In genomic region chr2:153045884-153046299, GRCm38 (mm10) we compare ENCODE assay signal across 8 mouse cellular contexts. TPM values are rescaled to one million over a fixed set of nuclear protein-coding genes. Genes with fewer than 3 reads are reported as not detected.
A peak's percentile ranks its signal among the peaks of the same experiment; 100 is the strongest.
DNase-seq lines count a peak whose midpoint lies in the region; ATAC-seq lines count a peak whose summit lies in the region.

No protein-coding gene starts in this region.

- no peak overlapping the region for H3K4me2 ChIP-seq in heart, embryonic 16.5 days (ENCODE audit: low read depth, low read length)
- H3K4me2 ChIP-seq in forebrain, embryonic 15.5 days (replicated peaks) = no peak overlapping the region
- no peak overlapping the region for H3K4me2 ChIP-seq in intestine, embryonic 16.5 days (ENCODE audit: low read depth, low read length)

- peaks cover 2% of the 10 kb centered on the region; the same call in 1 of the 2 replicates for H3K4me1 ChIP-seq in heart, embryonic 16.5 days (ENCODE audit: control insufficient read depth, insufficient read depth, low read length)
- H3K4me1 ChIP-seq in forebrain, embryonic 15.5 days = peaks cover 80% of the 10 kb centered on the region
- 0 out of 2 replicates have a peak, but pooled peaks cover 4% of the 10 kb centered on the region for H3K4me1 ChIP-seq in intestine, embryonic 16.5 days (ENCODE audit: control insufficient read depth, insufficient read depth, low read length)

- DNase-seq in heart, adult 18-20 months = no peak
- DNase-seq in MN1 (ENCODE audit: low spot score) = peak; percentile 53
- DNase-seq in left cerebral cortex, postnatal 36 days (ENCODE audit: low spot score in 2 of 2) = peak; percentile 53 to 56
- DNase-seq in yolk sac, embryonic 10.5 days (ENCODE audit: low spot score) = no peak
- no peak for DNase-seq in urinary bladder, postnatal 10 days (ENCODE audit: low spot score)

- no peak overlapping the region for H3K9ac ChIP-seq in heart, embryonic 16.5 days (ENCODE audit: low read length)
- H3K9ac ChIP-seq in forebrain, embryonic 15.5 days (replicated peaks) = no peak overlapping the region
- no peak overlapping the region for H3K9ac ChIP-seq in intestine, embryonic 16.5 days (ENCODE audit: low read depth, low read length)

- H3K36me3 ChIP-seq in heart, embryonic 16.5 days (ENCODE audit: control insufficient read depth, insufficient read depth) = no peaks in the 10 kb centered on the region
- no peaks in the 10 kb centered on the region for H3K36me3 ChIP-seq in forebrain, embryonic 15.5 days
- H3K36me3 ChIP-seq in intestine, embryonic 16.5 days (ENCODE audit: control insufficient read depth, insufficient read depth, low read length) = no peaks in the 10 kb centered on the region

- no peak overlapping the region for H3K4me3 ChIP-seq in heart, embryonic 16.5 days (ENCODE audit: low read length)
- no peak overlapping the region for H3K4me3 ChIP-seq in forebrain, embryonic 15.5 days
- H3K4me3 ChIP-seq in intestine, embryonic 16.5 days (ENCODE audit: low read length) = no peak overlapping the region

- H3K27me3 ChIP-seq in heart, embryonic 16.5 days (ENCODE audit: control insufficient read depth, insufficient read depth, low read length) = peaks cover 4% of the 10 kb centered on the region; the same call in 1 of the 2 replicates
- no peaks in the 10 kb centered on the region for H3K27me3 ChIP-seq in forebrain, embryonic 15.5 days
- no peaks in the 10 kb centered on the region; the same call in 1 of the 2 replicates for H3K27me3 ChIP-seq in intestine, embryonic 16.5 days (replicated peaks; ENCODE audit: control insufficient read depth, insufficient read depth, low read length)

- intact Hi-C loops in left cerebral cortex, postnatal 36 days (cut with DNase I) = no loop called here

- ATAC-seq in heart, embryonic 16.5 days (replicated peaks; ENCODE audit: extremely low read depth, insufficient read depth, low FRiP score) = peak; percentile 45; the same call in 1 of the 2 replicates
- ATAC-seq in forebrain, embryonic 15.5 days (replicated peaks) = peak; percentile 65
- no peak; the same call in 1 of the 2 replicates for ATAC-seq in intestine, embryonic 16.5 days

- H3K9me3 ChIP-seq in heart, embryonic 16.5 days (replicated peaks; ENCODE audit: control insufficient read depth, low read length) = no peaks in the 10 kb centered on the region
- H3K9me3 ChIP-seq in forebrain, embryonic 15.5 days = no peaks in the 10 kb centered on the region
- H3K9me3 ChIP-seq in intestine, embryonic 16.5 days (ENCODE audit: control insufficient read depth, low read length) = no peaks in the 10 kb centered on the region

- 28% methylated on average over 8 of the region's 8 CpGs for WGBS in heart, embryonic 16.5 days
- WGBS in forebrain, embryonic 15.5 days = 23% methylated on average over 8 of the region's 8 CpGs
- WGBS in intestine, embryonic 16.5 days = 26% methylated on average over 8 of the region's 8 CpGs

- H3K27ac ChIP-seq in heart, embryonic 16.5 days (ENCODE audit: low read length) = peak overlapping the region; percentile 56; the same call in 1 of the 2 replicates
- peak overlapping the region; percentile 93 for H3K27ac ChIP-seq in forebrain, embryonic 15.5 days (replicated peaks)
- no peak overlapping the region for H3K27ac ChIP-seq in intestine, embryonic 16.5 days (ENCODE audit: low read length)

RNA-seq across cellular contexts. Expression of gene Xkr7, which starts 14.2 kb away (rescaled TPM):
- not detected in 2 replicates for polyA plus RNA-seq in heart, embryonic 16.5 days (2015; fragmentation: Nextera tagmentation; extraction: Ambion mirVana)
- not detected for total RNA-seq in heart, adult 18-20 months (2021)
- polyA plus RNA-seq in forebrain, embryonic 15.5 days (2015; fragmentation: Nextera tagmentation; extraction: Ambion mirVana) = 1.9 and 2.0 TPM in 2 replicates
- 1 to 10 TPM; 5.2 to 7.0 TPM for total RNA-seq in left cerebral cortex, postnatal 36 days (2021)
- polyA plus RNA-seq in intestine, embryonic 16.5 days (2015; fragmentation: Nextera tagmentation; extraction: Ambion mirVana) = 0.06 TPM in 2 replicates

RNA-seq across cellular contexts. Expression of gene Ccm2l, which starts 19.9 kb away (rescaled TPM):
- polyA plus RNA-seq in heart, embryonic 16.5 days (2015; fragmentation: Nextera tagmentation; extraction: Ambion mirVana) = 3.0 and 4.8 TPM in 2 replicates
- 10 to 100 TPM; 12.6 to 15.5 TPM for total RNA-seq in heart, adult 18-20 months (2021)
- polyA plus RNA-seq in forebrain, embryonic 15.5 days (2015; fragmentation: Nextera tagmentation; extraction: Ambion mirVana) = 0.98 and 1.1 TPM in 2 replicates
- total RNA-seq in left cerebral cortex, postnatal 36 days (2021) = 1 to 10 TPM; 4.0 to 5.8 TPM
- 0.59 and 0.92 TPM in 2 replicates for polyA plus RNA-seq in intestine, embryonic 16.5 days (2015; fragmentation: Nextera tagmentation; extraction: Ambion mirVana)

RNA-seq across cellular contexts. Expression of gene Pdrg1, which starts 30.7 kb away (rescaled TPM):
- 132 and 146 TPM in 2 replicates for polyA plus RNA-seq in heart, embryonic 16.5 days (2015; fragmentation: Nextera tagmentation; extraction: Ambion mirVana)
- 100 to 1,000 TPM; 136 to 152 TPM for total RNA-seq in heart, adult 18-20 months (2021)
- polyA plus RNA-seq in forebrain, embryonic 15.5 days (2015; fragmentation: Nextera tagmentation; extraction: Ambion mirVana) = 188 and 189 TPM in 2 replicates
- total RNA-seq in left cerebral cortex, postnatal 36 days (2021) = 10 to 100 TPM; 46.9 to 59.5 TPM
- polyA plus RNA-seq in intestine, embryonic 16.5 days (2015; fragmentation: Nextera tagmentation; extraction: Ambion mirVana) = 92.6 and 94.1 TPM in 2 replicates

Comparison
In these comparisons a context has a peak if more than half of its experiments do, and no peak if none do; other contexts are left out.
1. DNase-seq: peak in MN1 (single experiment) and left cerebral cortex, postnatal 36 days (2 of 2); none in heart, adult 18-20 months (0 of 2), yolk sac, embryonic 10.5 days (single experiment) and urinary bladder, postnatal 10 days (single experiment).